7 mouse cellular contexts compared by ENCODE assay signal in genomic region chr7:19811114-19811513, GRCm38 (mm10). TPM values are rescaled to one million over a fixed set of nuclear protein-coding genes. Genes with fewer than 3 reads are reported as not detected.
DNase-seq lines count a peak whose midpoint lies in the region; ATAC-seq and TF ChIP-seq lines count a peak whose summit lies in the region.

No protein-coding gene starts in this region.

- H3K4me1 ChIP-seq in testis, adult 2 months (ENCODE audit: control insufficient read depth, insufficient read depth, low read length), result peaks cover 38% of the 10 kb centered on the region
- H3K4me1 ChIP-seq in forebrain, embryonic 13.5 days, result peaks cover 15% of the 10 kb centered on the region
- 0 out of 2 replicates have a peak, but pooled peaks cover 3% of the 10 kb centered on the region for H3K4me1 ChIP-seq in lung, embryonic 14.5 days (ENCODE audit: insufficient read depth)
- H3K4me1 ChIP-seq in stomach, embryonic 14.5 days (ENCODE audit: control insufficient read depth, insufficient read depth, low read length), result peaks cover 10% of the 10 kb centered on the region; the same call in 1 of the 2 replicates

- no peak for TF ChIP-seq POLR2A in testis, adult 2 months (IDR thresholded peaks at IDR 0.05; ENCODE audit: control insufficient read depth, low read depth, low read length)

- H3K4me2 ChIP-seq in forebrain, embryonic 13.5 days, result peak overlapping the region; percentile 50
- H3K4me2 ChIP-seq in lung, embryonic 14.5 days, result peak overlapping the region; percentile 44
- peak overlapping the region; percentile 23 for H3K4me2 ChIP-seq in stomach, embryonic 14.5 days (replicated peaks; ENCODE audit: low read depth, low read length)

- WGBS in forebrain, embryonic 13.5 days, result 2% methylated on average over 22 of the region's 22 CpGs
- 5% methylated on average over 22 of the region's 22 CpGs for WGBS in lung, embryonic 14.5 days
- 12% methylated on average over 22 of the region's 22 CpGs for WGBS in stomach, embryonic 14.5 days

- H3K4me3 ChIP-seq in testis, adult 2 months (ENCODE audit: control insufficient read depth, low read depth, low read length), result peak overlapping the region; percentile 84
- H3K4me3 ChIP-seq in forebrain, embryonic 13.5 days, result peak overlapping the region; percentile 21
- no peak overlapping the region for H3K4me3 ChIP-seq in lung, embryonic 14.5 days (ENCODE audit: low read depth, low read length)
- no peak overlapping the region; the same call in 1 of the 2 replicates for H3K4me3 ChIP-seq in stomach, embryonic 14.5 days (ENCODE audit: low read depth, low read length)

- H3K27me3 ChIP-seq in testis, adult 2 months (ENCODE audit: control insufficient read depth, insufficient read depth, low read length), result no peaks in the 10 kb centered on the region
- peaks cover 68% of the 10 kb centered on the region for H3K27me3 ChIP-seq in forebrain, embryonic 13.5 days
- H3K27me3 ChIP-seq in lung, embryonic 14.5 days (ENCODE audit: insufficient read depth, low read length), result peaks cover 29% of the 10 kb centered on the region; the same call in 1 of the 2 replicates
- no peaks in the 10 kb centered on the region; the same call in 1 of the 2 replicates for H3K27me3 ChIP-seq in stomach, embryonic 14.5 days (ENCODE audit: control insufficient read depth, insufficient read depth, low read length)

- no peak overlapping the region for H3K9ac ChIP-seq in forebrain, embryonic 13.5 days
- no peak overlapping the region for H3K9ac ChIP-seq in lung, embryonic 14.5 days
- H3K9ac ChIP-seq in stomach, embryonic 14.5 days (replicated peaks; ENCODE audit: low read depth, low read length), result no peak overlapping the region

- no peak for TF ChIP-seq CTCF in testis, adult 2 months (IDR thresholded peaks at IDR 0.05; ENCODE audit: control insufficient read depth, insufficient read depth, insufficient replicate concordance, low read depth, low read length)
- no peak for TF ChIP-seq CTCF in lung, embryonic 14.5 days (IDR thresholded peaks at IDR 0.05; ENCODE audit: low read depth)

- H3K27ac ChIP-seq in testis, adult 2 months (ENCODE audit: control insufficient read depth, insufficient read depth, low read depth, low read length), result no peak overlapping the region
- no peak overlapping the region for H3K27ac ChIP-seq in forebrain, embryonic 13.5 days
- H3K27ac ChIP-seq in lung, embryonic 14.5 days (ENCODE audit: low read depth), result no peak overlapping the region
- no peak overlapping the region for H3K27ac ChIP-seq in stomach, embryonic 14.5 days (ENCODE audit: low read length)

- ATAC-seq in forebrain, embryonic 13.5 days, result peak; percentile 34; the same call in 1 of the 2 replicates
- ATAC-seq in lung, embryonic 14.5 days (ENCODE audit: insufficient read depth), result peak; percentile 45; the same call in 1 of the 2 replicates
- peak; percentile 60 for ATAC-seq in stomach, embryonic 14.5 days (ENCODE audit: insufficient number of reproducible peaks, insufficient read depth, low FRiP score, low read depth)

- no peaks in the 10 kb centered on the region for H3K36me3 ChIP-seq in testis, adult 2 months (ENCODE audit: control insufficient read depth, insufficient read depth, low read length)
- H3K36me3 ChIP-seq in forebrain, embryonic 13.5 days (ENCODE audit: poor library complexity, severe bottlenecking), result no peaks in the 10 kb centered on the region
- H3K36me3 ChIP-seq in lung, embryonic 14.5 days (ENCODE audit: insufficient read depth), result no peaks in the 10 kb centered on the region
- H3K36me3 ChIP-seq in stomach, embryonic 14.5 days (ENCODE audit: control insufficient read depth, insufficient read depth, low read length), result no peaks in the 10 kb centered on the region

- DNase-seq in testis, postnatal 14 days (ENCODE audit: low spot score), result no peak
- DNase-seq in kidney, adult 11 months, result peak; percentile 82
- peak; percentile 71 for DNase-seq in lung, embryonic 14.5 days
- no peak for DNase-seq in thymus, postnatal 36 days

- 0 out of 2 replicates have a peak, but pooled peaks cover 4% of the 10 kb centered on the region for H3K9me3 ChIP-seq in forebrain, embryonic 13.5 days (replicated peaks)
- H3K9me3 ChIP-seq in lung, embryonic 14.5 days (ENCODE audit: low read depth, low read length), result no peaks in the 10 kb centered on the region
- no peaks in the 10 kb centered on the region for H3K9me3 ChIP-seq in stomach, embryonic 14.5 days (ENCODE audit: control insufficient read depth, low read depth, low read length)

RNA-seq across cellular contexts. Expression of gene Bcl3, which starts 11.5 kb away (rescaled TPM):
- polyA plus RNA-seq in testis, adult 2 months (2012; rRNA removed), result 4.4 and 5.9 TPM in 2 replicates
- polyA plus RNA-seq in forebrain, embryonic 13.5 days (2015; fragmentation: Nextera tagmentation; extraction: Ambion mirVana), result 0.23 and 0.49 TPM in 2 replicates
- polyA plus RNA-seq in lung, embryonic 14.5 days (2014; fragmentation: Nextera tagmentation; extraction: Ambion mirVana), result 4.4 and 6.7 TPM in 2 replicates
- polyA plus RNA-seq in stomach, embryonic 14.5 days (2014; fragmentation: Nextera tagmentation; extraction: Ambion mirVana), result 10.7 and 11.5 TPM in 2 replicates

RNA-seq across cellular contexts. Expression of gene Cblc, which starts 14.5 kb away (rescaled TPM):
- 0.82 TPM in 1 of 2 replicates, not detected in the other for polyA plus RNA-seq in testis, adult 2 months (2012; rRNA removed)
- polyA plus RNA-seq in forebrain, embryonic 13.5 days (2015; fragmentation: Nextera tagmentation; extraction: Ambion mirVana), result not detected in 2 replicates
- polyA plus RNA-seq in lung, embryonic 14.5 days (2014; fragmentation: Nextera tagmentation; extraction: Ambion mirVana), result 6.8 and 10.2 TPM in 2 replicates
- 15.1 and 17.7 TPM in 2 replicates for polyA plus RNA-seq in stomach, embryonic 14.5 days (2014; fragmentation: Nextera tagmentation; extraction: Ambion mirVana)

RNA-seq across cellular contexts. Expression of gene Bcam, which starts 40.3 kb away (rescaled TPM):
- 4.5 and 7.5 TPM in 2 replicates for polyA plus RNA-seq in testis, adult 2 months (2012; rRNA removed)
- polyA plus RNA-seq in forebrain, embryonic 13.5 days (2015; fragmentation: Nextera tagmentation; extraction: Ambion mirVana), result 4.4 and 5.7 TPM in 2 replicates
- polyA plus RNA-seq in lung, embryonic 14.5 days (2014; fragmentation: Nextera tagmentation; extraction: Ambion mirVana), result 206 and 209 TPM in 2 replicates
- 156 and 164 TPM in 2 replicates for polyA plus RNA-seq in stomach, embryonic 14.5 days (2014; fragmentation: Nextera tagmentation; extraction: Ambion mirVana)

RNA-seq across cellular contexts. Expression of gene Gm19345, which starts 40.7 kb away (rescaled TPM):
- 0.21 and 0.42 TPM in 2 replicates for polyA plus RNA-seq in testis, adult 2 months (2012; rRNA removed)
- 2.3 and 3.9 TPM in 2 replicates for polyA plus RNA-seq in forebrain, embryonic 13.5 days (2015; fragmentation: Nextera tagmentation; extraction: Ambion mirVana)
- polyA plus RNA-seq in lung, embryonic 14.5 days (2014; fragmentation: Nextera tagmentation; extraction: Ambion mirVana), result not detected in 2 replicates
- polyA plus RNA-seq in stomach, embryonic 14.5 days (2014; fragmentation: Nextera tagmentation; extraction: Ambion mirVana), result not detected in 2 replicates

RNA-seq across cellular contexts. Expression of gene Ceacam16, which starts 50.0 kb away (rescaled TPM):
- polyA plus RNA-seq in testis, adult 2 months (2012; rRNA removed), result 0.32 and 0.37 TPM in 2 replicates
- not detected in 2 replicates for polyA plus RNA-seq in forebrain, embryonic 13.5 days (2015; fragmentation: Nextera tagmentation; extraction: Ambion mirVana)
- not detected in 2 replicates for polyA plus RNA-seq in lung, embryonic 14.5 days (2014; fragmentation: Nextera tagmentation; extraction: Ambion mirVana)
- polyA plus RNA-seq in stomach, embryonic 14.5 days (2014; fragmentation: Nextera tagmentation; extraction: Ambion mirVana), result not detected in 2 replicates

Comparison
In these comparisons a context has a peak if more than half of its experiments do, and no peak if none do; other contexts are left out.
1. H3K4me3 ChIP-seq: peak in testis, adult 2 months (single experiment) and forebrain, embryonic 13.5 days (single experiment); none in lung, embryonic 14.5 days (single experiment) and stomach, embryonic 14.5 days (single experiment).
2. DNase-seq: peak in kidney, adult 11 months (single experiment) and lung, embryonic 14.5 days (single experiment); none in testis, postnatal 14 days (single experiment) and thymus, postnatal 36 days (0 of 2).
3. RNA of gene Bcam, which starts 40.3 kb away (polyA plus RNA-seq): 206 to 209 TPM in lung, embryonic 14.5 days and 156 to 164 TPM in stomach, embryonic 14.5 days; 4.5 to 7.5 TPM in testis, adult 2 months and 4.4 to 5.7 TPM in forebrain, embryonic 13.5 days; every median in the first group is over 10 times any median in the second.
4. Peak in every context shown above with its lines, with median percentiles within 50 percentile points of each other: ATAC-seq and H3K4me2 ChIP-seq.